Mouse (Mus musculus): ENCODE measurements around the gene Gnb5. TPM values are rescaled to one million over a fixed set of nuclear protein-coding genes. Genes with fewer than 3 reads are reported as not detected.
"Not testable (repeated sequence)": the region's sequence is repeated elsewhere in the genome, so short reads cannot be mapped to it uniquely, and the experiment has no call there.

The Gnb5 gene
- total RNA-seq, 2 experiments from 2014 or later: 46.8 to 66.4 TPM

- DNase-seq (ENCODE audit: low spot score in 2 of 2): no peak
Measured at GRCm38 (mm10) chr9:75355783-75356182, 49.7 kb downstream of the Gnb5 start.

- DNase-seq (ENCODE audit: low spot score in 2 of 2): no peak
Measured at GRCm38 (mm10) chr9:75357087-75357654, 51.1 kb downstream of the Gnb5 start.

- peak; percentile 76 to 84 for DNase-seq (ENCODE audit: low spot score in 2 of 2)
Measured at GRCm38 (mm10) chr9:75361699-75362098, 55.6 kb downstream of the Gnb5 start.

GRCm38 (mm10) chr9:75362201-75362600, 56.1 kb downstream of the Gnb5 start:
- DNase-seq (ENCODE audit: low spot score in 2 of 2): no peak

- DNase-seq (ENCODE audit: low spot score in 2 of 2): peak in 1 of 2 experiments; percentile 15
Measured at GRCm38 (mm10) chr9:75363001-75363400, 56.9 kb downstream of the Gnb5 start.

GRCm38 (mm10) chr9:75363702-75364101, 57.6 kb downstream of the Gnb5 start:
- not testable (repeated sequence) for DNase-seq (ENCODE audit: low spot score in 2 of 2)

- no peak for DNase-seq (ENCODE audit: low spot score in 2 of 2)
Measured at GRCm38 (mm10) chr9:75365195-75365594, 59.1 kb downstream of the Gnb5 start.

- DNase-seq (ENCODE audit: low spot score in 2 of 2): no peak
Measured at GRCm38 (mm10) chr9:75366191-75366590, 60.1 kb downstream of the Gnb5 start.

- no peak for DNase-seq (ENCODE audit: low spot score in 2 of 2)
Measured at GRCm38 (mm10) chr9:75368779-75369178, 62.7 kb downstream of the Gnb5 start.

- DNase-seq (ENCODE audit: low spot score in 2 of 2): no peak
Measured at GRCm38 (mm10) chr9:75375606-75376005, 69.5 kb downstream of the Gnb5 start.

GRCm38 (mm10) chr9:75376428-75376827, 70.3 kb downstream of the Gnb5 start:
- DNase-seq (ENCODE audit: low spot score in 2 of 2): no peak

- DNase-seq (ENCODE audit: low spot score in 2 of 2): no peak
Measured at GRCm38 (mm10) chr9:75378774-75379173, 72.7 kb downstream of the Gnb5 start.

GRCm38 (mm10) chr9:75382825-75383224, 76.7 kb downstream of the Gnb5 start:
- DNase-seq (ENCODE audit: low spot score in 2 of 2): no peak

GRCm38 (mm10) chr9:75383785-75384184, 77.7 kb downstream of the Gnb5 start:
- DNase-seq (ENCODE audit: low spot score in 2 of 2): no peak

GRCm38 (mm10) chr9:75384337-75384962, 78.4 kb downstream of the Gnb5 start:
- no peak for DNase-seq (ENCODE audit: low spot score in 2 of 2)

GRCm38 (mm10) chr9:75385218-75385974, 79.3 kb downstream of the Gnb5 start:
- no peak for DNase-seq (ENCODE audit: low spot score in 2 of 2)

- no peak for DNase-seq (ENCODE audit: low spot score in 2 of 2)
Measured at GRCm38 (mm10) chr9:75393251-75393650, 87.2 kb downstream of the Gnb5 start.

Other genes with a start within 250 kb of the Gnb5 start
- gene Myo5a, start 235.3 kb upstream of the Gnb5 start, total RNA-seq (2021): 10 to 100 TPM; 45.2 to 45.4 TPM
- 1 to 10 TPM; 5.1 to 5.7 TPM for gene Myo5c, start 74.3 kb upstream of the Gnb5 start, total RNA-seq (2021)
- under 1 TPM in 1 of 2 experiments, not detected in 1; 0.99 TPM for gene Bcl2l10, start 41.5 kb downstream of the Gnb5 start, total RNA-seq (2021)
- gene Mapk6, start 103.7 kb downstream of the Gnb5 start, total RNA-seq (2021): 10 to 100 TPM; 33.4 to 41.4 TPM
- gene Leo1, start 135.2 kb downstream of the Gnb5 start, total RNA-seq (2021): 10 to 100 TPM; 25.5 to 34.6 TPM